Mouse (Mus musculus): Measurements from ENCODE around the gene Fdxr.

DNA sequence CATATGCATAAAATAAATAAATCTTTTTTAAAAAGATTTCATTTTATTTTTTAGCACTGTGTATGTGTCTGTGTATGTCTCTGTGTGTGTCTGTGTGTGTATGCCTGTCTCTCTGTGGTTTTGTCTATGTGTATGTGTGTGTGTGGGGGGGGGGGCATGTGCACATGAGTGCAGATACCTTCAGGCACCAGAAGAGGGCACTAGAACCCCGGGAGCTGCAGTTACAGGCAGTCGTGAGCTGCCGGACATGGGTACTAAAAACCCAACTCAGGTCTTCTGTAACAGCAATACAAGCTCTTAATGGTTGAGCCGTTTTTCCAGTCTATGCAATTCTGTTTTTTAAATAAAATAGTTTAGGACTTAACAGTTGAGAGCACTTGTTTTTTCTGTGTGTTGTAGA, 23.9 kb upstream of the Fdxr start:
- no peak for TF ChIP-seq CTCF (IDR thresholded peaks at IDR 0.05; ENCODE audit: extremely low read depth, insufficient read depth, low read length)
- TF ChIP-seq POLR2A (IDR thresholded peaks at IDR 0.05; ENCODE audit: extremely low read depth, insufficient read depth, low read length): no peak
